Mouse (Mus musculus) heart, adult 2 months (tissue): ENCODE measurements around the gene Ppa2.

ENCODE experiments used
- CTCF ChIP-seq: fragments of 200-600 bp; IDR thresholded peaks from 2 replicates; pipeline ENCODE4 v1.8.1; 2022; ENCODE audit warnings: antibody characterized with exemption, mild to moderate bottlenecking, moderate library complexity
- EP300 ChIP-seq: fragments of 200-500 bp; IDR thresholded peaks from 2 replicates; pipeline ENCODE4 v1.6.1; 2011; ENCODE audit warnings: low read depth, low read length, control low read depth; ENCODE audit not compliant: insufficient read depth
- POLR2A ChIP-seq: fragments of 200-500 bp; IDR thresholded peaks from 2 replicates; pipeline ENCODE4 v1.6.1; 2011; ENCODE audit warnings: mild to moderate bottlenecking, low read depth, low read length, control low read depth; ENCODE audit not compliant: insufficient read depth

GRCm38 (mm10) chr3:133357977-133358376 lies 48.1 kb downstream of the Ppa2 start:
- no peak for TF ChIP-seq POLR2A
- no peak for TF ChIP-seq CTCF
- no peak for TF ChIP-seq EP300
